Mouse (Mus musculus) stomach, embryonic 14.5 days (tissue): ENCODE data around the gene Fshr. TPM values are rescaled to one million over a fixed set of nuclear protein-coding genes. Genes with fewer than 3 reads are reported as not detected.

ENCODE experiments used
- ATAC-seq: fragments of 200-750 bp; cut with Nextera tagmentation; 2 replicates; pipeline ENCODE4 v1.8.0; 2017; ENCODE audit warnings: low read depth, moderate TSS enrichment; ENCODE audit not compliant: insufficient number of reproducible peaks, insufficient read depth, low FRiP score
- H3K27ac ChIP-seq: fragments of 300-500 bp; sonication (generic); 2 replicates; pipeline ENCODE4 v1.5.1; 2014; ENCODE audit warnings: mild to moderate bottlenecking, low read length, moderate library complexity, mixed read lengths
- H3K27me3 ChIP-seq: fragments of 300-500 bp; sonication (generic); 2 replicates; pipeline ENCODE4 v1.6.1; 2014; ENCODE audit warnings: low read length, control low read depth, mixed read lengths; ENCODE audit not compliant: control insufficient read depth, insufficient read depth
- H3K36me3 ChIP-seq: fragments of 300-500 bp; sonication (generic); 2 replicates; pipeline ENCODE4 v1.6.1; 2014; ENCODE audit warnings: mild to moderate bottlenecking, control low read depth, low read length, moderate library complexity, mixed read lengths; ENCODE audit not compliant: control insufficient read depth, insufficient read depth
- H3K4me1 ChIP-seq: fragments of 300-500 bp; sonication (generic); 2 replicates; pipeline ENCODE4 v1.6.1; 2014; ENCODE audit warnings: low read length, control low read depth, mixed read lengths; ENCODE audit not compliant: control insufficient read depth, insufficient read depth
- H3K4me2 ChIP-seq: fragments of 300-500 bp; sonication (generic); replicated peaks from 2 replicates; pipeline ENCODE4 v1.6.1; 2014; ENCODE audit warnings: low read depth, low read length, control low read depth
- H3K4me3 ChIP-seq: fragments of 300-500 bp; sonication (generic); 2 replicates; pipeline ENCODE4 v1.5.1; 2014; ENCODE audit warnings: low read depth, low read length, control low read depth
- H3K9ac ChIP-seq: fragments of 300-500 bp; sonication (generic); replicated peaks from 2 replicates; pipeline ENCODE4 v1.6.1; 2014; ENCODE audit warnings: low read depth, mild to moderate bottlenecking, control low read depth, low read length, moderate library complexity, mixed read lengths
- H3K9me3 ChIP-seq: fragments of 300-500 bp; sonication (generic); 2 replicates; pipeline ENCODE4 v1.6.1; 2016; ENCODE audit warnings: low read depth, low read length, control low read depth; ENCODE audit not compliant: control insufficient read depth
- WGBS: fragments of 180-500 bp; shearing (Covaris S2); extraction: QIAGEN DNeasy Blood & Tissue Kit; methylation state at CpG from one replicate; pipeline ENCODE4 v1.1.7; 2014; 5-methylcytosine and 5-hydroxymethylcytosine counted together
- polyA plus RNA-seq: library from polyadenylated mRNA; unstranded; fragments of >200 nt; fragmentation: Nextera tagmentation; extraction: Ambion mirVana; gene quantifications from 2 replicates; pipeline ENCODE4 v1.2.1, GENCODE M21; 2014

Fshr gene
- polyA plus RNA-seq, 1 experiment from 2014 or later = not detected

DNA sequence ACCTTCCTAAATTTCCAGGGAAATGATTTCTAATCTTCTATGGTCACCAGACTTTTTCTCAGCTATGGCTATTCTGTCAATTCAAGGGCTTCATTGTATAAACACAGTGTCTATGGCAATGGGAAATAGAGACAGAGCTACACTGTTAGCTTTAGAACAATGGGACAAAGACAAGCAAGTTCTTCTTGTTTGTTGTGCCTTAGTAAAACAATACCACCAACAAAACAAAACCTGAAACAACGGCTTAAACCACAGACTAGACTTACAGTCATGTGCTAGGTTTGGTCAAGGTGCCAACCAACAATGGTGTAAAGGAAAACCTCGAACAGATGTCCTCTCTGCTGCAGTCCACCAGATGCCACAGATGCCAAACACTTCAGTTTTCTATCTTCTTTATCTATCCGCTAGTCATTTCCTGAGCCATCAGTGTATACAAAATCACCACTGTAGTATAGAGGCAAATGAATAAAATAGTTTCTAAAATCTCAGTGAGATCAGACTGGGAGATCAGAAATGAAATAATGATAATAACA is 149.4 kb downstream of the Fshr start:
- H3K4me1 ChIP-seq = no peaks in the 10 kb centered on the region
- ATAC-seq = no peak
- 71% methylated on average over 3 of the region's 3 CpGs for WGBS
- no peak overlapping the region for H3K4me2 ChIP-seq
- no peak overlapping the region for H3K4me3 ChIP-seq
- no peaks in the 10 kb centered on the region for H3K36me3 ChIP-seq
- no peak overlapping the region for H3K27ac ChIP-seq
- H3K27me3 ChIP-seq = no peaks in the 10 kb centered on the region
- no peak overlapping the region for H3K9ac ChIP-seq
- no peaks in the 10 kb centered on the region for H3K9me3 ChIP-seq

DNA sequence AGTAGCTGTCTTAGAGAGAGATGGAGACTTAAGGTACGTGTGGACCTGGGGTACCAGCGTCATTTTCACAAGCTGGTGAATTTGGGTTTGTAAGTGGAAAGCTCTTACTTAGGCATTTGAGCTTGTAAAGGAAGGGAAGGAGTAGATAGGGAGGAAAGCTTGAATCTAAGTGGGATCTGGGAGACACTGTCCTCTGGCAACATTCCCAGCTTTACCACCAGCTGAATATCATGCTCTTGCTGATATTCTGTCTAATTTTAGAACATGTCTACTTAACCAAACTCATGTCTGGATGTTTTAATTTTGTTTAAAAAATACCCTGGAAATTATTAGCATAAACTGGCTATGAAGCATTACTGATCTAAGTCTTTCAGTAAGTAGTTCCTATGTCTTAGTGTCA is 151.4 kb downstream of the Fshr start:
- no peaks in the 10 kb centered on the region for H3K4me1 ChIP-seq
- no peak overlapping the region for H3K4me2 ChIP-seq
- no peaks in the 10 kb centered on the region for H3K36me3 ChIP-seq
- no peaks in the 10 kb centered on the region for H3K9me3 ChIP-seq
- ATAC-seq = no peak
- no peak overlapping the region for H3K9ac ChIP-seq
- H3K4me3 ChIP-seq = no peak overlapping the region
- H3K27me3 ChIP-seq = no peaks in the 10 kb centered on the region
- WGBS = 86% methylated on average over 2 of the region's 2 CpGs
- no peak overlapping the region for H3K27ac ChIP-seq

DNA sequence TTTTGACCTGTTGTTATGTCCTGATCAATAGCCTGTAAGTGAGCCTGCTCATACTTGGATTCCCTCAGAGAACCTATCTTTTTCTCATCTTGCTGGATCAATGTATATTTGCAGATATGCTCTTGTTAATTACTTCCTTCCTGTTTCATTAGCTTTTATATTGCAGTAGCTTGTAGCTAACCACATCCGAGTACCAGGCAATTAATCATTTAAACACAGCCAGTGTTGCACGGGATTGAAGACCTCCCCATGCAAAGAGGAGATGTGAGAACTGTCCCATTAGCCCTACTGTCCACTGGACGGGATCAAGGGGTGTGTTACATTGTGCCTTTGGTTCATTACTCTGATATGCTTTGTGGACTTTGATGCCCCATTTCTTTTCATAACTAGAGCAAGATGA is 154.5 kb downstream of the Fshr start:
- ATAC-seq = no peak

DNA sequence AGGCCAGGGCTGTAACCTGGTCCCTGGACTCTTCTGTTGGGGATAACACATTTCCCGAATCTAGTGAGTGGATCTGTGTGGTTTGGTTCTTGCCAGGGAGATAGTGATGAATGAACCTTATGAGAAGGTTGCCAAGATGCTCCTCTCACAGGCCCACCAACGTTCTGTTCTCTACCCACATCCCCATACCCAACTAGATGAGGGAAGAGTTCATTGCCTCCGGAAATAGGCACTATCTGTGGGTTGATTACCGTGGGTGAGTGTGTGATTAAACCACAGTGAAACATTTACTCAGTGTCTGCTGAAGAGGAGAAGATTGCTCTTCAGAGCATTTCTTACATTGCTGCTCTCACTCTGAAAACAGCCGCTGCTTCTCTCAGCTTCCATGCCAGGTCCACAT is 163.8 kb downstream of the Fshr start:
- Histone ChIP-seq H3K27ac (no peak overlapping the region), H3K9me3 (no peaks in the 10 kb centered on the region), H3K27me3 (no peaks in the 10 kb centered on the region), H3K4me1 (no peaks in the 10 kb centered on the region), H3K4me3 (no peak overlapping the region), H3K4me2 (no peak overlapping the region), H3K36me3 (no peaks in the 10 kb centered on the region), H3K9ac (no peak overlapping the region)
- ATAC-seq = no peak
- 85% methylated on average over 5 of the region's 5 CpGs for WGBS

More for the DNA sequence above, 154.5 kb downstream of the Fshr start:
- H3K4me3 ChIP-seq = no peak overlapping the region
- no peak overlapping the region for H3K9ac ChIP-seq
- no peaks in the 10 kb centered on the region for H3K9me3 ChIP-seq
- no peak overlapping the region for H3K4me2 ChIP-seq
- no peaks in the 10 kb centered on the region for H3K27me3 ChIP-seq
- no peak overlapping the region for H3K27ac ChIP-seq
- H3K4me1 ChIP-seq = no peaks in the 10 kb centered on the region
- no peaks in the 10 kb centered on the region for H3K36me3 ChIP-seq
- WGBS = 51% methylated on average over 3 of the region's 3 CpGs

DNA sequence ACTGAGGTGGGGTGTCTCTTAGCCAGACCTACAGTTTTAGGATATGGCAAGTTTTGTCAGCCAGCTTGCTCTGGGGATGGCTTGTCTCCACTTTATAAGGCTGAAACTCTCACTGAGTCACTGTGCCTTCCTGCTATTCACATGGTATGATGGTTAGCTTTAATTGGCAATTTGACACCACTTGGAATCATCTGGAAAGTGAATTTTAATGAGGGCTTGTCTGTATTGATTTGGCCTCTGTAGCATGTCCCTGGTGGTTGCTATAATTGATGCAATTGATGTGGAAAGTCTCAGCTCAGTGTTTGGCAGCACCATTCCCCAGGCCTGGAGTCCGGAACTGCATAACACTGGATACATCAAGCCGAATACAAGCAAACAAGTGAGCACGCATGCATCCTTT is 164.4 kb downstream of the Fshr start:
- H3K4me3 ChIP-seq = no peak overlapping the region
- WGBS = 93% methylated on average over 3 of the region's 3 CpGs
- no peaks in the 10 kb centered on the region for H3K36me3 ChIP-seq
- no peaks in the 10 kb centered on the region for H3K9me3 ChIP-seq
- H3K27ac ChIP-seq = no peak overlapping the region
- H3K27me3 ChIP-seq = no peaks in the 10 kb centered on the region
- no peak for ATAC-seq
- no peak overlapping the region for H3K4me2 ChIP-seq
- H3K4me1 ChIP-seq = no peaks in the 10 kb centered on the region
- H3K9ac ChIP-seq = no peak overlapping the region

DNA sequence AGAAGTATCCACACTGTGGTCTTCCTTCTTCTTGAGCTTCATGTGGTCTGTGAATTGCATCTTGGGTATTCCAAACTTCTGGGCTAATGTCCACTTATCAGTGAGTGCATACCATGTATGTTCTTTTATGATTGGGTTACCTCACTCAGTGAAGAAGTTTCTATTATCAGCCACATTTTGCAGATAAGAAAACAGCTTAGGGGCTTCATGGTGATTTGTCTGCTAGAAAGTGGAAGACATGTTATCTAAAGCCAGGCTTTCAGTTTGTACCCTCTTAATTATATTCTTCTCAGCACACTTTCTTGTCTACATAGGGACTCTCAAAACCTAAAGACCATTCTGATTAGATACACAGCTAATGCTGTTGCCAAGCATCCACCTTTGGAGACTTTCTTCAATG is 165.8 kb downstream of the Fshr start:
- ATAC-seq = no peak

DNA sequence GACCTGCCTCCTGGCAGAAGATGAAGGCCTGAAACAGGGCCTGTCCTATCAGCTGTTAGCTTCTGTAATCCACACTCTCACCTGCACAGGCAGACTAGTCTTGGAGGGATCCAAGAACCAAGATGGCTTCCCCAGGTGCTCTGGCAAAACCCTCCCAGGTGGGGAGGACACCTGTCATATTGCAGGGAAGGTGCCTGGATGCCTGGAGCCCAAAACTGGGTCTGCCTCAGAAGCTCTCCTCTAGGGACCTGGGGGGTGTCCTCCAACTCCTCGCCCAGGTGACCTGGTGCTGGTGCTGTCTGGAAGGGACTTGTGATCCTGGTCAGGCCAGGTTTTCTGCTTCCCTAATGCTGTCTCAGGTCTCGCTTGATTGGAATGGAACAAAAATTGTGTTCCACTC is 167.5 kb downstream of the Fshr start:
- Histone ChIP-seq H3K36me3 (no peaks in the 10 kb centered on the region), H3K4me2 (no peak overlapping the region), H3K27me3 (no peaks in the 10 kb centered on the region), H3K9ac (no peak overlapping the region), H3K27ac (no peak overlapping the region), H3K4me1 (no peaks in the 10 kb centered on the region), H3K4me3 (no peak overlapping the region), H3K9me3 (no peaks in the 10 kb centered on the region)
- no peak for ATAC-seq
- 78% methylated on average over 2 of the region's 2 CpGs for WGBS

More for the DNA sequence above, 165.8 kb downstream of the Fshr start:
- Histone ChIP-seq H3K27ac (no peak overlapping the region), H3K4me3 (no peak overlapping the region), H3K27me3 (no peaks in the 10 kb centered on the region), H3K4me1 (no peaks in the 10 kb centered on the region), H3K4me2 (no peak overlapping the region), H3K9ac (no peak overlapping the region), H3K9me3 (no peaks in the 10 kb centered on the region), H3K36me3 (no peaks in the 10 kb centered on the region)

DNA sequence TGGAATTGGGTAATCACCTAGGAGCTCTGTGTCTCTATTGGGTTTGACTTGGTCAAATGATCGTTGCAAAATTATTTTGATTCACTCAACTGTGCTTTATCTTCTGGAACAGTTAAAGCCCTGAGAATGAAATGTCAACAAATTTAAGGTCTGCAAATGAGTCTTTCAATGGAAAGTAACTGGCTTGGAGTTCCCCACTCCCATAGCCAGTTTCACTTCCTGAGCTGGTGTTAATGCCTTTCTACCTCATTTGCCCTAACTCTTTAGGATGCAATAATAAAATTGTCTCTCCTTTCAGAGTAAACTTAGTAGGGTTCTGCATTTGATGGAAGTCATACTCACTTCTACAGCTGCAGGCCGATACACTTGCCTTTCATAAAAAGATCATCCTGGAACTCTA is 181.0 kb downstream of the Fshr start:
- ATAC-seq = no peak
- no peak overlapping the region for H3K27ac ChIP-seq
- WGBS = 89% methylated on average over 2 of the region's 2 CpGs
- no peaks in the 10 kb centered on the region for H3K27me3 ChIP-seq
- no peak overlapping the region for H3K4me2 ChIP-seq
- H3K9ac ChIP-seq = no peak overlapping the region
- H3K36me3 ChIP-seq = no peaks in the 10 kb centered on the region
- H3K4me3 ChIP-seq = no peak overlapping the region
- no peaks in the 10 kb centered on the region for H3K9me3 ChIP-seq
- H3K4me1 ChIP-seq = no peaks in the 10 kb centered on the region

DNA sequence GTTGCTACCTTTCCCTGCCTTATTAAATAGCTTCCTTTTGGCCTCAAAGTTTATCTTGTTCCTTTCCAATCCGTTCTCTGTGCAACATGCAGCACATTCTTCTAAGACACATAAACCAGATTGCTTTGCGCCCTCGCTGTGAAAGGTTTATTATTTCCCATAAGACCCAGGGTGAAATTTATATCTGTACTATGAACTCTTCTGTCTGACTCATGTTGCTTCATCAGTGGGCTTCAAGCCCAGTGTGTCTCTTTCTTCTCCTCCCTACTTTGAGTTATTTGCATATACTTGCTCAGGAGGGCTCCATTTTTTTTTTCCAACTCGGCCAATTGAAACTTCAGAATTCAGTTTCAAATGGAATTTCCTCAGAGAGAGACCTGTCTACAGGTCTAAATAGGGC is 183.5 kb downstream of the Fshr start:
- Histone ChIP-seq H3K4me2 (no peak overlapping the region), H3K4me3 (no peak overlapping the region), H3K36me3 (no peaks in the 10 kb centered on the region), H3K27ac (no peak overlapping the region), H3K27me3 (no peaks in the 10 kb centered on the region), H3K9me3 (no peaks in the 10 kb centered on the region), H3K9ac (no peak overlapping the region), H3K4me1 (no peaks in the 10 kb centered on the region)
- ATAC-seq = no peak
- whole genome bisulfite sequencing = 61% methylated on average over 4 of the region's 4 CpGs
